Mouse (Mus musculus): ENCODE results near the gene Cldn20.

- TF ChIP-seq GATA1 (IDR thresholded peaks at IDR 0.05; ENCODE audit: borderline replicate concordance, low read length) (no peak), FLI1 (IDR thresholded peaks at IDR 0.05; ENCODE audit: low read length) (no peak)
These were observed 4.4 kb upstream of the Cldn20 start for GRCm38 (mm10) chr17:3527841-3528471.
